Mouse (Mus musculus): ENCODE data around the gene Zmym2.
"Not testable (repeated sequence)": the region's sequence is repeated elsewhere in the genome, so short reads cannot be mapped to it uniquely, and the experiment has no call there.

Gene Zmym2

DNA sequence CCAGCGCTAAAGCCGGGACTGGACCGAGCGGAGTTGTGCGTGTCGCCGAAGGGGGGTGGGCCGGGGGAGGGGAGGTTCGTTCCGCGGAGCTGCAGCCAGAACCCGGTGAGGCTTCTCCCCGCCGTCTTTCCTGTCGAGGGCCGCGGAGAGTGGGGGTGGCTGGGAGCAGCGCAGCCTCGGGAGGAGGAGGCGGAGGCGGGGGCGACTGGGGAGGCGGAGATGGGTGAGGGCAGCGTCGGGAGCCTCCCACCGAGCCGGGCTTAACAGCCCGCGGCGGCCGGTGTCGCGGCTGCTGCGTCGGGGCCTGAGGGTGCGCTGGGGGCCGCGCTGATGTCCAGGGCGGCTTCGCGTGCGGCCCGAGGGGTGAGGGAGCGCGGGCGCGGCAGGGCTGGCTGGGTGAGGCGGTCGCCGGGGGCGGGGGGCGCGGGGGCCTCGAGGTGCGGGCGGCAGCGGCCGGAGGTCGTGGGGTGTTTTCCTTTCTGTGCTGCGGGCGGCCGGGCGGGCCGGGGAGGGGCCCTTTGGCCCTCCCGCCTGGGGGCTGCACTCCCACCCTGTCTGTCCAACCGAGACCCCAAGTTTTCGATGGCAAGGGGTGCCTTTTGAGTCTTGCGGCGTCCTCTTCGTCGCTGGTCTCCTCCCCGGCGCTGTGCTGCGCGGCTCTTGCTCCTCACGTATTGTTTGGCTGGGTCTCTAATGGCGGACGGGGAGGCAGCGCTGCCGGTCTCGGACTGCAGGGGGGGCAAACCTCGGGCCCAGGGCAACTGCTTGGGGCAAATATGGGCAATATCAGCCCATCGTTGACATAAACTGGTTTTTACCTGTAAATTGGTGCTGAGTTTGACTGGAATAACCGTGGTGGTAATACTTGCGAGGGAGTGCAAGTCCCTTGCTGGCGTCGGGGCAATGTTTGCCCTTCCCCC is at the start of gene Zmym2:
Gene Zmym2, plus strand, starts transcription at position 60 of the 920 bp plus-strand sequence.
- peak; percentile 85 to 87 for DNase-seq

DNA sequence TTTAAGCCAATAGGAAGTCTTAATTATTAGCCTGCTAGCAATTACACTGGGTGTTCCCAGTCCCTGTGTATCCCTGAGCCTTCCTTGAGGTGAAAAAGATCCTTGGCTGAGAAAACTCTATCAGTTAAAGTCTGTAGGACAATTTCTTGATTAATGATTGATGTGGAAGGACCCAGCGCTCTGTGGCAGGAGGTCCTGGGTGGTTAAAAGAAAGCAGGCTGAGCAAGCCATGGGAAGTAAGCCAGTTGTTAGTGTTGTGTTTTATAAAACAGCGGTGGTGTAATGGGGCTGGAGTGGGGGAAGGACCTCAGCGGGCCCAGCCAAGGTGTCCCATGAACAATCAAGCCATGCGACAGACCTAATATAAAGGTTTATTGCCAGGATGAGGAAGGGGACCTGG is 42.4 kb upstream of the Zmym2 start:
- DNase-seq, result no peak

DNA sequence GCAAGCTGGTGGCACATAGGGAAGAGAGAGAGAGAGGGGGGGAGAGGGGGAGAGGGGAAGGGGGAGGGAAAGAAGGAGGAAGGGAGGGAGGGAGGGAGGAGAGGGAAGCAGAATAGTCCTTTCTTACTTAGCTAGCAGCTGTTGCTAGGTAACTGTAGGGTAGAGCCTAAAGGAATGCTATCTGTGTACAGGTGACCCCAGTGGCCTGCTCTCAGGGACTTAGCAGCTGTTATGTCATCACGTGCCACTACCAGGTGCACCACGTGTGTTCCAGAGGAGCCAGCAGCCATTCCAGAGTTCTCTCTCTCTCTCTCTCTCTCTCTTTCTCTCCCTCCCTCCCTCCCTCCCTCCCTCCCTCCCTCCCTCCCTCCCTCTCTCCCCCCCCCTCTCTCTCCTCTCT is 41.9 kb upstream of the Zmym2 start:
- DNase-seq, result no peak

DNA sequence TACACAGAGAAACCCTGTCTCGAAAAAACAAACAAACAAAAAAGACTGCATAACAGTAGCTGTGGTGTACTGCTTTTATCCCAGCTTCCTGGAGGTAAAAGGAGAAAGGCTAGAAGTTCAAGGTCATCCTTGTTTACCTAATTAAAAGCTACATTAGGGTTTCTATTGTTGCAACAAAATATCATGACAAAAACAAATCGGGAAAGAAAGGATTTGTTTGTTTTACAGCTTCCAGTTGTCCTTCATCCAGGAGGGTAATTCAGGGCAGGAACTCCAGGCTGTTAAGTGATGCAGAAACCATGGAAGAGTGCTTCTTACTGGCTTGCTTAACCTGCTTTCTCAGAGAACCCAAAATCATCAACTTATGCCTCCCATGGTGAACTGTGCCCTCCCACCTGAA is 38.1 kb upstream of the Zmym2 start:
- no peak for DNase-seq

DNA sequence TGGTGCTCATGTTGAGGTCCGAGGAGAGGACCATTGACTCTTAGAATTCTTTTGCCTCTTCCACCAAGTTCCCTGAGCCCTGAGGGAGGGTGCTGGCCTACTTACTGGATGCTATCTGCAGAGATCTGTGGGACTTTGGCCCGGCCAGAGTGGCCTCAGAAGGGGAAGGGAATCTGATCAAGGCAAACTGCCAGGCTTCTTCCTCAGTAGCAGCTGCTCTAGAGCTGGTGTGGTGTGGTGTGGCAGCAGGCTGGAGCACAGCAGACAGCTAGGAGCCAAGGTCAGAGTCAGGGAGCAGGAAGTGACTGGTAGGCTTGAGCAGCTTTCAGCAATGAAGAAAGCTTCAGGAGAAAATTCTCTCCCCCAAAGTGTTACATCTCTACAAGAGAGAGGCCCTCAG is 36.8 kb upstream of the Zmym2 start:
- DNase-seq, result peak; percentile 28 to 41

DNA sequence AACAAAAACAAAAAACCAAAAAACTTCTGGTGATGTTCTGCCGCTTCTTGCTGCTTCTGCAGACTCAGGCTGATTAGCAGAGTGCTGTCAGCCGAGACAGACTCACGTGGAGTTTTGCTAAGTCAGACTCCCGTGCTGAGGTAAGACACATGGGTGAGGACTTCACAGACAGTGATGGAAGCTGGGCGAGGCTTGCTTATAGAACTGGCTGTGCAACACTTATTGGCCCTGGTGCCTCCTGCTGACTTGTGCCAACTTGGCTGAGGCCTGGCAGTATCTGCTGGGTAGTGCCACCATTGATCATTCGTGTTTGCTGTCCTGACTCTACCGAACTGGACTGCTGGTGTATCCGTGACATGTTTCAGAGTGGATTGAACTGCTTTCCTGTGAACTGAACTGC is 22.4 kb upstream of the Zmym2 start:
- DNase-seq, result peak in 1 of 2 experiments; percentile 8

DNA sequence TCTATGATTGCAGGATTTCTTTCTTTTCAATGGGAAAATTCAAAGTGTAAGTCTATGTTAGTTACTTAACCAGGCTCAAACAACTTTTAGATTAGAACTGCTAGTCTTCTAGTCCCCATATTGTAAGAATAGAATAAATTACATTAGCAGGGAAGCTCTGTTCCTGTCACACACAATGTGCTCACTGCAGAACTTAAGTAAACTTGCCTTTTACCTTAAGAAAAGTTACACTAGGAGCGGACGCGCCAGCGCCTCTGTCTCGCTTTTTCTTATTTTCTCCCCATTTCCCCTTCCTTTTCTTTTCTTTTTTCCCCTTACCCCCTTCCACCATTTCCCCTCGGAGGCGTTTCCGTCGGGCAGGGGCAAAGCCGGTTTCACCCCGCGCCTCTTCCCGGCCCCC is 21.8 kb upstream of the Zmym2 start:
- DNase-seq, result no peak

DNA sequence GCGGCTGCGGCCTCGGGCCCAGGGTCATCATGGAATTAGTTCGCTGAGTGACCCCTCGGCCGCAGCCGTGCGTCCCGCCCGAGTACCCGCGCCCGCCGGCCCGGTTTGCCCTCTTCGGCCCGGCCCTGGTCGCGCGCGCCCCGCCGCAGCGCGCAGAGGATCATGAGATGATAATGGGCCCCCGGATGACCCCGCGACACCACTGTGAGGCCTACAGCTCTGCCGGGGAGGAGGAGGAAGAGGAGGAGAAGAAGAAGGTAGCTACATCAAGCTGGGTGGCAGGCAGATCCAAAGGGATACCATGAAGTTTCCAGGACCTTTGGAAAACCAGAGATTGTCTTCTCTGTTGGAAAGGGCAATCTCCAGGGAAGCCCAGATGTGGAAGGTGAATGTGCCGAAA is 21.3 kb upstream of the Zmym2 start:
- DNase-seq, result not testable (repeated sequence)

DNA sequence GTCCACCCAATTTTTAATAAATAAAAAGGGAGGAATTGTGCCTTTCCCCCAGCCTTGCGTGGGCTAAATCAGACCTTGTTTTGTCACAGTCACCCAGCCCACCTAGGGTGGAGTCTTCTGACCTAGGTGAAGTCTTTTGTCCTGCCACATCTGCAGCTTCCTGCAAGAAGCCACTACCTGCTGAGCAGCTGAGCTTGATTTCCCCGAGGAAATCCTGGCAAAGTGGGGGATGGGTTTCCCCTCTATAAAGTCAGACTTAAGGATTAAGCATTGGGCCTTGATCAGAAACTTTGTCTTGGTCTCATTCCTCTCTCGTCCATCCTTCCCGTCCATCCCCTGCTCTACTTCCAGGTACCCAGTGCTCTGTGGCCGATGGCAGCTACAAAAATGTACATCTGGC is 12.9 kb upstream of the Zmym2 start:
- no peak for DNase-seq

DNA sequence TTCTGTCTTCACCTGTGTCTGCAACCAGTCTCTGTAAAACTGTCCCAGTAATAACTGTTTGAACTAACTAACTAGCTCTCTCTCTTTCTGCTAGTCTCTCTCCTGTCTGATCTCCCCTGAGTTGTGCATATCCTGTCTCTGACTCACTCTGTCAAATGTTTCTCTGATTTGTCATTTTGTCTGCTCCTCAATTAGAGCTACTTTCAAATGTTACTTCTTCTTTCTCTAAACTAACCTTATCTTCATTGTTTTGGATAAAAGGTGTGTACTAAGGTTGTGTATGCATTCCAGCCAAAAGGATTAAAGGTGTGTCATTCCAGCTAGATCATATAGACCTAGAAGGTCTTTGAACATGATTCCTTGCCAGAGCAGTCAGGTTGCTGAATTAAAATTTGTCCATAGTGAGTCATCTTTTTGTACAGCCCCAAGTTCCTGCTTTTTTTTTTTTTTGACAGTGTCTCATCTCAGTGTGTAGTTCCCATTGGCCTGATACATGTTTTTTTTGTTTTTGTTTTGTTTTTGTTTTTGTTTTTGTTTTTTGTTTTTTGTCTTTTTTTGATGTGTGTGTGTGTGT is 10.8 kb upstream of the Zmym2 start:
- no peak for DNase-seq

DNA sequence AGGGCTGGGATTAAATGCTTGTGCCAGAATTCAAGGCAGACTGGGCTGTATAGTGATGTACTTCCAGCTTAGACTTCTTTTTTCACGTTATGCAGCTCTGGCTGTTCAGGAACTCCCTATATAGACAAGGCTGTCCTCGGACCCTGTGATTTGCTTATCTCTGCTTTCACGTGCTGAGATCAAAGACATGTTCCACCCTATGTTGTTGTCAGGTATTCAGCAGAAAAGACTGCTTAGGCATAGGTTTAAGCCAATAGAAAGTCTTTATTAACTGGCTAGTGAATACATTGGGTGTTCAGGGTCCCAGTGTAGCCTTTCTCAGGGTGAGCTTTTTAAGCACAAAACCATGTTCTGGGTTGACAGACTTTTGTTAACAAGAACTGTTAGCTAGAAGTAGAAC is 5.2 kb upstream of the Zmym2 start:
- no peak for DNase-seq

DNA sequence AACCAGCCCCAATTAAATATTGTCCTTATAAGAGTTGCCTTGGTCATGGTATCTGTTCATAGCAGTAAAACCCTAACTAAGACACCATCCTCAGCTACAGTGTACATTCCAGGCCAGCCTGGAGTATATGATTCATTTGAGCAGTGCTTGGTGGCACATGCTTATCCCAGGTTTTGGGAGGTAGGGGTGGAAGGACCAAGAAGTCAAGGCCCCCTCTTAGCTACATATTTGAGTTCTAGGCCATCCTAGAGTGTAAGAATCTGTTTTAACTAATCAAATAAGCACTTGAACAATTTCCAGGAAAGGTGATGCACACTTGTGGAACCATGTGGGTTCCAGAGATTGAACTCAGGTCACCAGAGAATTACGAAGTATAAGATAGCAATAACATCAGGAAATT is 3.0 kb upstream of the Zmym2 start:
- no peak for DNase-seq

DNA sequence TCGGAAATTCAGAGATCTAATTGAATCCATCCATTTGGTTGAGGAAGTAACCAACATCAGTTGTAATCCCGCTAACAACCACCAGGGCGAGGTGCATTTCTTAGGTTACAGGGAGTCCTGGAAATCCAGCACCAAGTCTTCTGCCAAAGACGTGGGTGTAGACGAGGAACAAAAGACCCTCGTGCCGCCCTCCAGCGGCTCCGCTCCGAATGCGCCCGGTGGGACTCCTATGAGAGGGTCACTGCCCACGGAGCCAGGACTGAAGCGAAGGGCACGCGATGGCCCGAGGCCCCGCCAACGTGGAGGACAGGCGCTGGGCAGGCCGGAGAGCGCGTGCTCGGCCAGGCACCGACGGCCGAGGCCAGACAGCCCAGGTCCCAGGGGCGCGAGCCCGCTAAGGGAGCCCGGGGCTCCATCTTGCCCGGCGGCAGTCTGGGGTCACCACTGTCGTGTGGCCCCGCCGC is 1.1 kb upstream of the Zmym2 start:
- DNase-seq, result peak; percentile 91 to 95

DNA sequence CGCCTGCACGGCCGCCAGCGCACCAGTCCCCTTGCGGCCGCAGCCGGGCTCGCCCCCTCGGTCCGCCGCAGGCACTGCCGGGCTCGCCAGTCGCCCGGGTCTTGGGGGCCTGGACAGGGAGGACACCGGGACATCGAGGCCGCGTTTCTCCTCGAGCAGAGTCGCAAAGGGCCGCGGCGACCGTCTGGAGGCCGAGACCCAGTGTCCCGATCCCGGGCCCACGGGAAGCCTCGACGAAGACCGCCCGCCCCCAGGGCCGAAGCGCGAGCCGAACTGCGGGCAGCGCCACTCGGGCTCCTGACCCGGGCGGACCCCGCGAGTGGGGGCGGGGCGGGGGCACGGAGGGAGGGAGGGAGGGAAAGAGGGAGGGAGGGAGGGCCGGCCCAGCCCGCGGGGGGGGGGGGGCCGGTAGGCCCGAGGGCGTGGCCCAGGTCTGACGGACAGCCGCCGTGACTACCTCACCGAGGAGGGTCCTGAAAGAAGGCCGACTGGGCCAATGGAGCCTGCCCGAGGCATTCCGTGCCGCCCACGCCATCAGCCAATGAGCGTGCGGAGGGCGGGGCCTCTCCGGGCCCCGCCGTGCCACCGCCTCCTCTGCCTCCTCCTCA is 363 bp upstream of the Zmym2 start:
- peak; percentile 92 for DNase-seq

DNA sequence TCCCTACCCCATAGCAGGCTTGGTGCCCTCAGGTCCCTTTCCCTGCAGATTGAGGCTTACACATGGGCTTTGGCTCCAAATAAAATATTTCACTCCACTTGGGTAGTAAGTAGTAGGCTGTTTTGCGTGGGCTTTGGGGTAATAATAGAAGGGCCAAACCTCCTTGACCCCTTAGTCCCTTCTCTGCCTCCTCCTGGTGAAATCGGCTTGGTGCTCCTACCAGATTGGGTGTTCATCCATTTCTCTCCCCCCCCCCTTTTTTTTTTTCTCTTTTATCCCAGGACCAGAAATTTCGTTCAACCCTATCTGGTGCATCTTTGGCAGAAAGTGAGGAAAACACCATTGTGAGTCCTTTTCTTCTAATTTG is 1.0 kb downstream of the Zmym2 start:
- no peak for DNase-seq

DNA sequence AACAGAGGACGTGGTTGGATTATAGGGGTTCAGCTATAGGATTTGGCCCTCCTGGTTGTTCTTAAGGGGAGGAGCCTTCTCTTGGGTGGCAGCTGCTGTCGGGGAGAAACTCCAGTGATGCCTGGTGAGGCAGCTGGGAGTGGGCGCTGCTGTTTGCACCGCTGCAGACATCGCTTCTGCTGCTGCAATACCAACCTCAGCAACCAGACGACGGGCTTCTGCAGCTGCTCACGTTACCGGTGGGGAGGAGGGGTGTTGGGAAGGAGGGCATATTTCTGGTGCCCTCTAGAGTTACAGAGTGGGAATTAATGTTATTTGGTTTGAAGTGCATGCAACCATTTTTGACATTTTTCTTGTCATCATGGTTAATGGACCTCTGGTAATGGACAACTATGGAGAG is 1.4 kb downstream of the Zmym2 start:
- peak; percentile 78 to 80 for DNase-seq

DNA sequence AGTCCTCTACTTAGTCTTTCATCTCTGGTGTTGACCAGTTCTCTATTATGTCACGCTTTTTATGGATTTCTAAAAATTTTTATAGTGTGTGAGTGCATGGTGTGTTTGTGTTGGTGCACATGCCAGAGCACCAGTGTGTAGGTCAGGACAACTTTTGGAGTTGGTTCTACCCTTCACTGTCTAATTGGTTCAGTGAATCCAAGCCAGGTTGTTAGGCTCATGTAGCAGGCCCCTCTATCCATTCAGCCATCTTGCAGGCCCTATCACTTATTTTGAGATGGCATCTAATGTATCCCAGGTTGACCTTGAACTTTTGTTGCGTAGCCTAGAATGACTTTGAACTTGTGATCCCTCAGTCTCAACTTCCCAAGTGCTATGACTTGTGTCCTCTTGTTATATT is 2.0 kb downstream of the Zmym2 start:
- no peak for DNase-seq

DNA sequence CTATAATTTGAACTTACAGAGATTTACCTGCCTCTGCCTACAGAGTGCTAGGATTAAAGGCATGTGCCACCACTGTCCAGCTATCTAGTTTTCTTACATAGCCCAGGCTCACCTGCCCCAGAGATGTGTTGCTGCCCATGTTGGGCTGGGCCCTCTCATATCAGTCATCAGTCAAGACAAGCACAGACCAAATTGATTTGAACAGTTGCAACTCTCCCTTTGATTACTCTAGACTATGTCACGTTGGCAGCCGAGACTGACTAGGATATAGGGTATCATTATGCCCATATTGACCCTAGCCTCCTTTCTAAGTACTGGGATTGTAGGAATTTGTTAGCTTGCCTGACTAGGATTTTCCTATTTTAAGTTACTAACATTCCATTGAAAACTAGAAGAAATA is 8.0 kb downstream of the Zmym2 start:
- no peak for DNase-seq

DNA sequence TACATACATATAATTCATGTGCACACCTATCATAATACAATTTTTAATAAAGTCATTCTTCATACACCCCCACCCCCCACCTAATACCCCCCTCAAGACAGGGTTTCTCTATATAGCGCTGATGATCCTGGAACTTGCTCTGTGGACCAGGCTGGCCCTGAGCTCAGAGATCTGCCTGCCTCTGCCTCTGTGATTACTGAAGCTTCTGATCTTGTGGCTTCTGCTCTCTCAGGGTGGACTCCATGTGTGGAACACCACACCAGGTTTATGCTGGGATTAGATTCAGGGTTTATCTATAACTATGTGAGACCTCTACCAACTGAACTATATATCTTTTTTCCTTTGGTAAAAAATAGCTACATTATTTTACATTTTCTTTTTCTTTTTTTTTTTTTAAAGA is 10.1 kb downstream of the Zmym2 start:
- no peak for DNase-seq

DNA sequence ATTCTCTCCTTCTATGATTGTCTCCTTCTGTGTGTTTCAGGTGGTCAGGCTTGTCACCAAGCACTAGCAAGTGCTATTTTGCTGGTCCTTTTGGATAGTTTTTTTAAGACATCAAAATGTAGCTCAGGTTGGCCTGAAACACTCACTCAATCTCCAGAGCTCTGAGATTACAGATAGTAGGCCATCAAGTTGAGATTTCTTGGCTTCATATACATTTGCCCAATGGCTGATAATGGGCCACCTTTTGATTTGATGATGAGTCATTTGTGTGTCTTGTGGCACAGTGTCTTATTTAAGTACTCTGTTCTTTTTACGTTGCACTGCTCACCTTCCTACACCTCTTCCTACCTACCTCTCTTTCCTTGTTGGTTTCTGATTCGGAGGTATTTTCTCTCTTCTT is 11.0 kb downstream of the Zmym2 start:
- DNase-seq, result no peak

DNA sequence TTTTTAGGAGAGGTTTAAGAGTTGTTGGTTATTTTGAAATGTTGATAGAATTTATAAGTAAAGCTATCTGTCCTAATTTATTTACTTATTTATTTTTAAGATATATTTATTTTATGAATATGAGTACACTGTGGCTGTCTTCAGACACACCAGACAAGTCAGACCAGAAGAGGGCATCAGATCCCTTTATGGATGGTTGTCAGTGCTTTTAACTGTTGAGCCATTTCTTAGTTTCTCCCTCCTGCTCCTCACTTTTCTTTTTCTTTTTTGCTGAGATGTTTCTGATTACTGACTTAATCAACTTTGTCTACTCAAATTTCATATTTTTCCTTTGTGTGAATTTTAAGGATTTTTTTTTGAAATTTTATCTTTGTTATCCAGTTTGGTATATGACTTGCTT is 13.2 kb downstream of the Zmym2 start:
- no peak for DNase-seq

DNA sequence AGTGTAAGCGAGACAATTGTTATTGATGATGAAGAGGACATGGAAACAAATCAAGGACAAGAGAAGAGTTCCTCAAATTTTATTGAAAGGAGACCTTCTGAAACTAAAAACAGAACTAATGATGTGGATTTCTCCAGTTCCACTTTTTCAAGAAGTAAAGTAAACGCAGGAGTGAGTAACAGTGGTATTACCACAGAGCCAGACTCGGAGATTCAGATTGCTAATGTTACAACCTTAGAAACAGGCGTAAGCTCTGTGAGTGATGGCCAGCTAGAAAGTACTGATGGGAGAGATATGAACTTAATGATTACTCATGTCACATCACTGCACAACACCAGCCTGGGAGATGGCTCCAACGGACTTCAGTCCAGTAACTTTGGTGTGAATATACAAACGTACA is 16.6 kb downstream of the Zmym2 start:
- no peak for DNase-seq

DNA sequence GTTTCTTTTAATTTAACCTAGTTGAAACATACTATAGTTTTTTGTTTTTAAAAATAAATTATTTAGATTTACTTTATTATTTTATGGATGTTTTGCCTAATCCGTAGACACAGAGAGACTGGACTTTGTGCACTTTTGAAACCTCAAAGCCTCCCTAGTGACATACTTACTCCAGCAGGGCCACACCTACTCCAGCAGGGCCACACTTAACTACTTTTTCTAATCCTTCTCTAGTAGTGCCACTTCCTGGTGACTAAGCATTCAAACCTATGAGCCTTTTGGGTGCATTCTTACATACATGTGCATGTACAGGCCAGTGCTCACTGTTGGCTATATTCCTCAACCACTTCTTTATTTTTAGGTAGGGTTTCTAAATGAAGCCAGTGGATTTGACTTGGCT is 19.2 kb downstream of the Zmym2 start:
- DNase-seq, result no peak

DNA sequence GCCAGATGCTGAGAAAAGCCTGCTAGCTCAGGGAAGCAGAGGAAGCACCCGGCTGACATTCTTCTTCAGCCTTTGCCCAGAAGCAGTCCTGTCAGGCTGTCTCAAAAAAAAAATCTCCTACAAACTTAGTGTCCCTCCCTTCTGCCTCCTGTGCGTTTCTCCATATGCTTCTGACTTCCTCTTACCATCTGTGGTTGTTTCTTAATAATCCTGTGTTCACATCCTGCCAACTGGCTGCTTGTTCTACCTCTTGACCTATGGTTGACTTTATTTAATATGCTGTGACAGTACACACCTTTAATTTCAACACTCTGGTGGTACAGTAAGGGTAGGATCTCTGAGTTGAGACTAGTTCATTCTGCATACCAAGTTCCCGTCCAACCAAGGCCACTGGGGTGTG is 32.1 kb downstream of the Zmym2 start:
- no peak for DNase-seq

All from cerebellum, postnatal 10 days (tissue).